Mouse (Mus musculus) adrenal gland (tissue): ENCODE measurements around the gene D17H6S53E.

Experiments
- intact Hi-C: fragments of 180-260 bp; cut with DNase I; formaldehyde crosslinking; loops from one replicate; pipeline ENCODE4 v1.15.1; 2025

Gene D17H6S53E

DNA sequence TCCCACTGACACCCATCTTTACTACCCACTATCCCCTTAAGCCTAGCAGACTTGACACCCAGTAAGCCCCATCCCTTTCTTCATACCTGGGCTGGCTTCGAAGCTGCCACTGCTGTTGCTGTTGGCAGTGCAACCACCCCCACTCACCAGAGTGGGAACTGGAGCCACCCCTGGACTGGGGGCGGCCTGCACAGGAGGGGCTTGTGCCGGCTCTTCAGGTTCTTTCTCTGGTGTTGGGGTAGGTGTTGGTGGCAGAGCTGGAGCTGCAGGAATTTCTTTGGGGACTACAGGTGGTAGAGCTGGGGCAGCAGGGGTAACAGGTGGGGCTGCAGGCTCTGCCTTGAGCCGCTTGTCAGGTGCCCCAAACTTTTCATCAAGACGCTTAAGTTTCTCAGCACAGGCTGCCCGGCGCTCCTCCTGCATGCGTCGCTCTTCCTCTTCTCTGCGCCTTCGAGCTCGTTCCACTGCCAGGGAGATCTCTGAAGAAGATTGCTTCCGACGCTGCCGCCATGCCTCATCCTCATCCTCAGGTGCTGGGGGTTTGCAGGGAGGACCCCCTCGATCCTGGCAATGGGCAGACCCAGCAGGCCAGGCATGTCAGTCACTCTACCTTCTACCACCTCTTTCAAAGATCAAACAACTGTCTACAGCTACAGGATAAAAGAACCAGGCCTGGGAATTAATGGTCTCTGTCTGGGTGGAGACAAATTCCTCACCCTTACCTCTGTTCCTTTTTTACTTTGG is 32.8 kb downstream of the D17H6S53E start:
- intact Hi-C loops: no loop called here

DNA sequence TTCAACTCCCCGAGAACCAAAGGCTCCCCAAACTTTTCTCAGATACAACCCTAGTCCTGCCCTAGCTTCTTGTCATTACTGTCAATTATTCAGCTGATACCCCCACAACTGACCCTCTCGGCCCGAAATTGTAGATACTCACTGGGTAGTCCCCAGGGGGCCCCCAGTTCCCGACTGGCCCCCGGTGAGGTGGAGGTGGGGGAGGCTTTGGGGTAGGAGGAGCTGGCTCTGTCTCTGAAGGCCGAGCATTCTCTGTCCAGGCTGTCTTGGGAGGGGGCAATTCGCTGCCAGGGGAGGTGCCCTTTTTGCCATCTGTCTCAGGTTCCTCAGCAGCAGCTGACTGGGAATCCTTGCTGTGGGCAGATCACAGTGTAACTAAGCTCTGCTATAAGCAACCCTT is 33.5 kb downstream of the D17H6S53E start:
- intact Hi-C loops: no loop called here

DNA sequence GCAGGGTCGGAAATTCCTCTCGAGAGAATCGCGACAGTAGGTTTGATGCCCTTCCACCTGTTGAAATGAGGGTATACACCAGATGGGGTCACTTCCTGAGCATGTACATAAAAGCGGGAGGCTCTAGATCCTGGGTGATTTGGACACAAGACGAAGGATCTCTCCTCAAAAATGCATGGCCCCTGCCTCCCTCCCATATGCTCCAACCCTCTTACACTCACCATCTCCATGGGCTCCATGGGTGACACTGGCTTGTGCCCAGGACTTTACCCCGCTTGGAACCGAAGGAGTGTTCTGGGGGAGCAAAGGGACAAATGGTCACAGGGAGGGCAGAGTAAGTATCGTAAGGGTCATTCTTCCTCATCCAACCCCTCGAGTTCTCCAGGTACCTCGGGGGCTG is 35.2 kb downstream of the D17H6S53E start:
- intact Hi-C loops: no loop called here

DNA sequence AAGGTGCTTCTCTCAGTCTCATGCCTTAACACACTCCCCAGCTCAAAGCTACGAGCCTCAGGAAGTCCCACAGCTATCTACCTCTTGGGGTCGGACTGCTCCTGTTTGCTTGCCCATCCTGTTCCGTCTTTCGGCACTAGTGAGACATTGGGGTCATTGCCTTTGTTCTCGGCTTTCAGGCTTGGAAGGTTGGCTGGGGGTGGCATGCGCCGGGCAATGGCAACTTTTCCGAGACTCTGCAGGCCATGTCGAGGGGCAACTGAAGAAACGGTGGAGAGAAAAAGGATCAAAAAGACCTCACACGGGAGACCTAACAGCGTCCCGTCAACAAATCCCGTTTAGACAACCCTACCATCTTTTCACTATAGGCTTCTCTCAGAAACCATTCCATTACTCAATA is 35.9 kb downstream of the D17H6S53E start:
- intact Hi-C loops: no loop called here

DNA sequence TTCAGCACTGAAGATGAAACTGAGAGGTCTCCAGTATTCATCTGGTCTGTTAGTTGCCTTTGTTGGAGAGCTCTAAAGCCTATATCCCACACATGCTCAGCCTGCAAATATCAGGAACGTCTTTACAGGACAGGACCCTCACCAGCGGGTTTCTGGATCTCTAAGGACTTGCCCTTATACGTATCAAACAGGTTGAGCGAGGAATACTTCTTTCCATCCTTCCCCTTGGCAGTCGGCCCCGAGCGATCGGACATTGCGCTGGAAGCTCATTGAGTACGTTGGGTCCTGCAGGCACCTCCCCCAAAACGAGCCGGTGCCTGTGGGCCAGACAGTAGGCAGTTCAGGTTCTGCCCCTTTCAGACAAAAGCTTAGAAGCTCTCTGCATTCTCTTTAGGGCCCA is 36.6 kb downstream of the D17H6S53E start:
- intact Hi-C loops: no loop called here

DNA sequence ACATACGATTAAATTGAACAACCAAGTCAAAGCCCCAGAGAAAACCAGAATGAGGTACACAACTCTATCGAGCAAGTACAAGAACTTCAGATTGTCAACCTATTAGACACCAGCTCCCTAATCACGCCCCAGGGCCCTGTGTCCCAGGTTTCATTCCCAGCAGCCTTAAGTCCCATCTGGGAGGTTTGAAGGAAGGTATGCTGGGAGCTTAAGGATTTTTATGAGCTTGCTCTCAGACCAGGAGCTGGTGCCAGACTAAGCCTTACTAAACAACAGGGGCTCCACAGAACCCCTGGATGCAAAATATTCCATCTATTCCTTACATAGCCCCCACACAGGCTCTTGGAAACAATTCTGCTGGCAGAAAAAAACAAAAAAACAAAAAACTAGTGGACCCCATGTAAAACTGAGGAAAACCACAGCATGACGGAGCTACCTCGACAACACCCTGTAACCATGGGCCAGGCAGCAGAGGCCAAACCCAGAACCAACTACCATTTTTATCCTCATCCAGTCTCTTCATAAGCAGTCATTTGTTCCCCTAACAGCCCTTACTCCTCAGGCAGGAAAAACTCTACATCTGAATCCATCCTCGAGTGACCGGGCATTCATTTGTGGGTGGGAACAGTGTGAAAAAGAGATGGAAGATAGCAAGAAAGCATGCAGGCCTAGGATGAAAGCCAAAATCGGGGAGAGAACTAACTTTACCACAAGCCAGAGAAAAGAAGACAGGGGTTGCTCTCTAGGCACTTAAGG is 37.3 kb downstream of the D17H6S53E start:
- intact Hi-C loops: no loop called here

DNA sequence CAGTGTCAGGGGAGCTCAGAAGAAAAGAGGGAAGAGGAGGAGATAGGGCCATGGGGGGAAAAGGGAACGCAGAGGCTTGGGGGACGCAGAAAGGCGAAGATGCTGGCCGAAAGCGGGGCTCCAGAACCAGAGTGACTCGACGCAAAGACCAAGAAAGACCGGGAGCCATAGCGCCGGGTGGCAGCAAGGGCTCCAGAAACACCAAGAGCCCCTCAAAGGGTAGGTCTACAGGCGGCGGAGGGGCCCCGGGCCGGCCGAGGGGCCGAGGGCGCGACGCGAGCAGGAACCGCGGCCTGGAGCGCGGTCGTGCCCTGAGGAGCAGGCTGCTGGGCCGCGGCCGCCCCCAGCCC is 38.0 kb downstream of the D17H6S53E start:
- intact Hi-C loops: no loop called here

DNA sequence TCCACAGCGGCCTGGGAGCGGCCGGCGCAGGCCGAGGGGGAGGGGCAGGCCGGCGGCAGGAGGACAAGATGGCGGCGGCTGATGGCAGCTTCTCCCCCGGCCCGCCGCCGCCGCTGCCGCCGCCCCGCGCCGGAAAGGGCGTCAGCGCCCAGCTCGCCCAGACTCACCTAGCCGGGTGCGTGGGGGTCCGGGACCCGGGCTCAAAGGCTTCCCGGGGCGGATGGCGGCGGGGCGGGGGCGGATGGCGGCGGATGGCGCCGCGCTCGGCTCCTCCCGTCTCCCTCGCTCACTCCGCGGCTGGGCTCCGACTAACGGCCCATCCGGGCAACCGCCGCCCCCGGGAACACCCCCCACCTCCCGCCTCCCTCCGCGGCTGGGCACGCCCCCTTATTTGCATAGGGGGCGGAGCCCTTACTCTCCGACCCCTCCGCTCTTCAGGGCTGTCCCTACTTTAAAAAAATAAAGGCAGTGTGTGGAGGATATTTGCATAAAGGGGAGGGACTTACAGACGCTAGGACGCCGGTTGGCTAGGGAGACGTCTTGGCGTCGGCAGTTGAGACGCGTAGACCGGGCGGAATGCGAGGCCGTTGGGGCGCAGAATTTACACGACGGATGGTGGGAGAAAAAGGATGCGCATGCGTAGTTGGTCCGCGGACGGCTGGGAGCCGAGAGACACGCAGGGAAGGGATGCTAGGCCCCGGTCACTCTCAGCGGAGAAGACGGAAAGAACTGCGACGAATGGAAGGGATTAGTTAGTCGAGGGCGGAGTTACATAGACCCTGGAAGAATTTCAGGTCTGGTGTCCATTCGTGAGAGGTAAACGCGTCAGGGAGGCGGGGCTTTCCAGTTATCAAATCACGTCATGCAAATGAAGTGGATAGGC is 38.6 kb downstream of the D17H6S53E start, which contains the start of gene Prrc2a:
Gene Prrc2a (minus strand): TSS at position 330 of the 883 bp plus-strand sequence.
- intact Hi-C loops: no loop called here

DNA sequence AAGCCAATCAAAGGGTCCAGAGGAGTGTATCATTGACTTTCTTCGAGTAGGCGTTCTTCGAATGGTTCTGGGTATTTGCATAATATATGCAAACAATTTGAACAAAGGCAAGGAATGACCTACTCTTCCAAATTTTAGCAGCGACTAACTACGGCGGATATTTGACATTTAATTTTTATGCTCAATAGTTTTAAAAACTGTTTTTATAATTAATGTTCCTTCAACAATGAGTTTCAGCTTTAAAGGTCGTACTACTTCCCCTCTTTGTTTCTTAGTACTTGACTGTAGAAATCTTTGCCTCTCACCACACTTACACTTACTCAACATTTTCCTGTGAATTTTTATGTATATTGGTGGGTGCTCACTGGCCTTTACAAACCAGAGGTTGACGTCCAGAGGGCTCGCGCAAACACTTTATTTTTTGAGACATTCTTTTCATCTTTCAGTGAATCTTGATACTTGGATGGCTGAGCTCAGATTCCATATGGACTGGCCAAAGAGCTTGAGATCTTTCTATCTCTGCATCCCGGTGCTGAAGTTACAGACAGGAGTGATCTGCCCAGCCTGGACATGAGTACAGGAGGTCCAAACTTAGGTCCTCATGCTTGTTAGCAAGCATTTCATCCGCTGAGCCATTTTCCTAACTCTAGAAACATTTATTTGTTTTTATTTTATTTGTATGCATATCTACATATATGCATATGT is 39.4 kb downstream of the D17H6S53E start:
- intact Hi-C loops: no loop called here

DNA sequence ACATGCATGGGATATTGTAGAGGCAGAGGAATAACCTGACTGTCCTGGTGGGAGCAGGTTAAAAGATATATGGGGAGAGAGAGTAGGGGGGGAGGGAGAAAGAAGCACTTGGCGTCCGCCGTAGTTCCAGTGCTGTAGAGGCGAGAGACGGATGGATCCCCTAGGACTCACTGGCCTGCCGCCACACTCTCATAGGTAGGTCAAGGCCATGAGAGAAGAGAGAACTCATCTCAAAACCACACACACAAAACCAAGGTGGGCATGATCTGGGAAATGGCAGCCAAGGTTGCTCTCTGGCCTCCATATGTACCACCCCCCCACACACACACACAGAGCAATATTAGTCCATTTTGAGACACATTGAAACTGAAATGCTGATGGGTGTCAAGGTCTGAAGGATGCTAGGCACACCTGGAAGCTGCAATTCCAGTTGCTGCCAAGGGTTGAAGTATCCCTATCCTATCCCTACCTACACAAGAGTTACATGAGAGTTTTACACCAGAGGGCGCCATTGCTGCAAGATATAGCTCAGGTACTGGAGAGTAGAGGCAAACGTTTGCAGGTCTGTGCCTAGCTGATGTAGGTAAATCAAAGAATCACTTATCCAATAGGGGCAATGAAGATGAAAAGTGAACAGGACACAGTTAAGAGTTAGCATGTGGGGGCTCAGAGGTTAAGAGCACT is 40.3 kb downstream of the D17H6S53E start:
- intact Hi-C loops: no loop called here

DNA sequence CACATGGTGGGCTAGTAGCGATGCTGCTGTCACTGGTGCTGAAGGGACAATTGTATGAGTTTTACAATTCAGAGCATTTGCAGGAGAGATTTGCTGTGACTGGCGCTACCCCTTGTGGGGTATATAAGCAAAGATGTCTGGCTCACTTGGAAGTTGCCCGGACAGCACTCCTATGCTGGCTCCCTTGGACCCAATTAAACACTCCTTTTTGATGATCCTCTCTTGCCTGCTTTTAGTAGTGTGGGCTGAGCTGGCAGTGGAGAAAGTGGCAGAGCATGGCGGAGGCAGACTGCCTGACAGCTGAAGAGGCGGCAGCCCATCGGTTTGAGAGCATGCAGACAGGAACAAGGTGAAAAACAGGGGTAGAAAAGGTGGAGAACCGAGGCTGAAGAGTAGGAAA is 41.6 kb downstream of the D17H6S53E start:
- intact Hi-C loops: no loop called here

DNA sequence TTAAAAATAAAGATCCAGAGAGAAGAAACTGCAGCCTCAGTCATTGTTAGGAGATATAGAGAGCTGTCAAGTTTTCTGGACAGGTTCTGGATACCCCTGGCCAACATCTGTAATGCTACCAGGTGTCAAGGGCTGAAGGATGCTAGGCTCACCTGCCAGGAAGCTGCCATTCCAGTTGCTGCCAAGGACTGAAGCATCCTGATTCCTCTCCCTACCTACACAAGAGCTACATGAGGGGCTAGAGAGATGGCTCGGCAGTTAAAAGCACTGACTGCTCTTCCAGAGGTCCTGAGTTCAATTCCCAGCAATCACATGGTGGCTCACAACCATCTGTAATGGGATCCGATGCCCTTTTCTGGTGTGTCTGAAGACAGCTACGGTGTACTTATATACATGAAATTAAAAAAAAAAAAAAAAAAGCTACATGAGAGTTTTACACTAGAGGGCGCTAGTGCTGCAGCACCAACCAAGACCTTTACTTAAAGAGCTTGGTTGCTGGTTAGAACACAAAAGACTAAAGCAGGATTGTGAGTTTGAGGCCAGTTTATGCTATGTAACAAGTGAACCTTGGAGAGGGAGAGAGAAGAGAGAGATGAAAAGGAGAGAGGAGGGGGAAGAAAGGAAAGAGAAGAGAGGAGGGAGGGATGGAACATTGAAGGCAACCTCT is 42.5 kb downstream of the D17H6S53E start:
- intact Hi-C loops: no loop called here

DNA sequence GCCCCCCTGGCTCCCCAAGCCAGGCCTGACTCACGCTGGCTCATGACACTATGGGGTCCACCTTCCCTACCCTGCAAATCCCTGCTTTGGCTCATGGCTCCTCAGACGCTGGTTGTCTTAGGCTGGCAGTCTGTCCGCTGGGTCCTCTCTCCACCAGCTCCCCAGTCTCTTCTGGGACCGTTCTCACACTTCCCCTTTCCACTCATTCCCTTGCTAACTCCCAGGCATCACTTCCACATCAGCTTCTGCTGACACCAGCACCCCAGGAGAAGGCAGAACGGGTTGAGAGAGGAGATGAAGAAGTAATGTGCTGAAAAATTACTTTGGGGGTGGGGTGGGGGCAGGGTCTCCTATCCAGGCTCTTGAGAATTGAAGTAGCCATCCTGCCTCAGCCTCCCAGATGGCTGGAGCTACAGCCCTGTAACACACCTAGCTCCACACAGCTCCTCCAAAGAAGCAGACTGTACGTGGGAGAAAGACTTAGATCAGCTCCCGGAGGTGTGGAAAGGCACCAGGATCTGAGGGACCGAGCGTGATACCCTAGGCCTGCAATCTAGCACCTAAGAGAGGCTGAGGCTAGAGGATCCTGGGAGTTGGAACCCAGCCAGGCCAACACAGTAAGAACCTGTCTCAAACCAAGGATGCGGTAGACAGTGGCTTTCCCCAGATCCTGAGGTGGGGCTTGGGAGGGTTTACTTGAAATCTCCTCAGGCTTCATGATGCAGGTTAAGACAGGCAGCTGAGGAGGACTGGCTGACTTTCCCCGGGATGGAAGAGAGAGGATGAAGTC is 46.5 kb downstream of the D17H6S53E start:
- intact Hi-C loops: no loop called here

DNA sequence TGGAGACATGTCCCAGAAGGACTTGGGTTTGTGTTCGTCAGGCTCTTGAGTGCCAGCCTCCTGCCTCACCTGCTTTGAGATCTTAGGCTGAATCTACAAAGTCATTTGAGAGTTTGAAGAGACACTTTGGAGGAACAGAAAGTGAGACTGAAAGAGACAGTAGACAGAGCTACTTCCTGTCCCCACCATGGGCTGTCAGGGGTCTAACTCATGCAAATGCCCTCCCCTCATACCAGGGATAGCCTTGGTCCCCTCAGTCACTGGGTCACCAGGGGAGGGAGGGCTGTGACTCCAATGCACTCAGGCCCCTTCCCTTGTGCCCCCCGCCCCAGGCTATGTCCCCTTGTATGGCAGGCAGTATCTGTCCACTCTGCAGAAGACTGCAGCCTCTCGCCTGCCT is 47.2 kb downstream of the D17H6S53E start:
- intact Hi-C loops: no loop called here

DNA sequence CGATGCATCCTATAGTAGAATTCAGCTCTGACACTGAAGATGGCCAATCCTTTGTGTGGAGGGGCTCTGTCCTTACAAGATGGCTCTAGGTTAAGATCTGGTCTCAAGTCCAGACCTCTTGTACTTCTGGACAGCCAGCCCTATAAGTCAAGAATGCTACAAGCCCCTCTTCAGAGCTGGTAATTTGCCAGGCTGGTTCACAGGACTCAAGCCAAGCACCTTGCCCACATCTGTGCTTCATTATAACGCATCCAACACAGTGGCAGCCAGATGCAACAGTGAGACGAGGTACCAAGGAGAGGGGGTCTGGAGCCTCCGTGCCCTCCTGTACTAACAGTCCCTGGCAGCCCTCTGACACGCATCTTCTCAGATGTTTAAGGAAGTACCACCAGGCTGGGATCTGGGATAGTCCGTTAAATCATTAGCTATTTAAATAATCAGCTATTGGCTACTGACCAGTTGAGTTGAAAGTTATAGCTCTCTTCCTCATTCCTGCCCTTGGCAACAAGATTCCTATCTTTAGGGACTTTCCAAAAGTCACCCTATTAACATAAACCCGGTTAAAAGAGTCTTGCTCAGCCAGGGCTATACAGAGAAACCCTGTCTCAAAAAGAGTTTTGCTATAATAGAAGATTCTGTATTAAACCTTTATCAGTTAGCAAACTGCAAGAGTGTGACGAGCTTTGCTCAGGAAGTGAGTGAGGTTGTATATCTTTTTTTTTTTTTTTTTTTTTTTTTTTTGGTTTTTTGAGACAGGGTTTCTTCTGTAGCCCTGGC is 48.2 kb downstream of the D17H6S53E start:
- intact Hi-C loops: no loop called here

DNA sequence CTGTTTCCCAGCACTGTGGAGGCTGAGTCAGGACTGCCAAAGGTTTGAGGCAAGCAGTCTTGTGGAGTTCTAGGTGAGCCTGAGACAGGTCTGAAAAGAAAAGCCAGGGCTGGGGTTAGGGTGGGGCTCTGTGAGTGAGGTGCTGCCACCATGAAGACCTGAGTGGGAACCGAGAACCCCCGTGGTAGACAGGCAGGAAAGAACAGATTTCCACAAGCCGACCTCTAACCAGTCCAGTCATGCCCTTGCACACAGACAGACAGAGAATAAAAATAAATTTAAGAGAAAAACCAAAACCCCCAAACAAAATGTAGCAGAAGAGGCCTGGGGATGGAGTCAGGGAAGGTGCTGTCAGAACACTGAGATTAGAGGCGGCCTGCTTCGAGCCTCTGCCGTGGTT is 49.2 kb downstream of the D17H6S53E start:
- intact Hi-C loops: no loop called here

DNA sequence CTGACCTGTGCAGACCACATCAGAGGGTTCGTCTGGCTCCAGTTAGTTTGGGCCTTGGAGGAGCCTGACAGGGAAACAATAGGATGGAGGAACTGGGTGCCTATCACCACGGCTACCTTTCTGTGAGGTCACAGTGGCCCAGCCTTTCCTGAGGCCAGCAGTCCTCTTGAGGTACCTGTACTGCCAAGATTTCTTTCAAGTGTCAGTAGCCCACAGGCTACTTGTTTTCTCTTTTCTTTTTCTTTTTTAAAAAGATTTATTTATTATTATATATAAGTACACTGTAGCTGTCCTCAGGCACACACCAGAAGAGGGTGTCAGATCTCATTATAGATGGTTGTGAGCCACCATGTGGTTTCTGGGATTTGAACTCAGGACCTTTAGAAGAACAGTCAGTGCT is 49.8 kb downstream of the D17H6S53E start, which contains the start of gene Aif1:
Gene Aif1 (minus strand): TSS at position 101 of the 400 bp plus-strand sequence.
- intact Hi-C loops: no loop called here
